Mouse (Mus musculus) layer of hippocampus, postnatal 14 days (tissue): ENCODE measurements around the gene Olfr894. TPM values are rescaled to one million over a fixed set of nuclear protein-coding genes. Genes with fewer than 3 reads are reported as not detected.
"Not testable (repeated sequence)": the region's sequence is repeated elsewhere in the genome, so short reads cannot be mapped to it uniquely, and the experiment has no call there.

Experiments used
- DNase-seq, 2 experiments: peaks; one replicate each; pipeline ENCODE4 v3.0.0; 2021 to 2022; ENCODE audit warnings: low spot score in 2 of 2, mixed read lengths in 1 of 2
- long read RNA-seq, 2 experiments: library from polyadenylated mRNA; stranded (forward); transcript quantifications; one replicate each; pipeline ENCODE4 v2.0.0; 2021
- total RNA-seq, 2 experiments: library from RNA; stranded (reverse); gene quantifications; 2 replicates each; pipeline ENCODE4 v1.2.3; 2021

Gene Olfr894
- not detected for total RNA-seq
- long read RNA-seq, experiment 1, result 0 reads
- long read RNA-seq, experiment 2, result 0 reads

DNA sequence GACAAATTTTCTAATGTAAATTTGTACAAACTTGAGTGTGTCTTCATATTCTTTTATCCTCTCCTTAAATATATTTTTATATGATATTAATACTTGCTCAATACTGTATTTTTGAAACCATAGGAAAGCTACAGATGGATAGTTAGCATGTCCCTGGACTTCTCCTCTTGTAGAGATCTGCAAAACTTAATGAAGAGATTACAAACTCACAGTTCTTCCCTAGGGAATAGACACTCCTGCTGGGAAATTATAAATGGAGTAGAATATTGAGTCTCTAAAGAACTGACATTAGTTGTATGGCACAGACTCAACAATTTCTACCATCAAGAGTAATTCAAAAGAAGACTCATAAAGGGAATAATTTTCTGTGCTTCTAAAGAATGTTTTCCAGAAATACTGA is at the start of gene Olfr894:
Gene Olfr894 (plus strand): TSS at position 301 of the 400 bp plus-strand sequence.
- no peak for DNase-seq

DNA sequence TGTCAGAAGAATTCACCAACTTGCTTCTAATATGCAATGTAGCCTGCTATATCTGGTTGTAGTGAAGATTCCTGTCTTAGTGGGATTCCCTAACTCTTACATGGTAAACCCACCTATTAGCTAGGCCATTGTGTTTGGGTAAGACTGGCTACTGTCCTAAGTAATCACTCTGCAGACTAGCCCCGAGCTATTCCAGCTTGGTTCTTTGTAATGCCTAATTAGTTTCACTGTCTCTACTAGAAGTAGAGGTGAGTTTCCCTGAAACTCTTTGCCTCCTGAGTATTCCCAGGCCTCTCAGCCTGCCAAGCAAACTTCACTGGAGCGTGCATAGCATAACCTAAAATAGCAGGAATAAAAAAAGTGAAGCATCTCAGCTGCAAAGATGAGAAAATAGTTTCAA is 49.5 kb upstream of the Olfr894 start:
- DNase-seq, result not testable (repeated sequence)

GRCm38 (mm10) chr9:38180721-38181120 is 37.1 kb upstream of the Olfr894 start, which contains the start of gene Olfr891:
TSS of gene Olfr891 (minus strand) at chr9:38180821.
- DNase-seq, result no peak

GRCm38 (mm10) chr9:38208065-38208464 is 9.8 kb upstream of the Olfr894 start, which contains the start of gene Olfr893:
TSS of gene Olfr893 (plus strand) at chr9:38208365.
- DNase-seq, result no peak

GRCm38 (mm10) chr9:38252474-38252873 is 34.6 kb downstream of the Olfr894 start, which contains the start of gene Olfr143:
TSS of gene Olfr143 (plus strand) at chr9:38252774.
- DNase-seq, result no peak

- no peak for DNase-seq
These were observed 49.7 kb downstream of the Olfr894 start, which contains the start of gene Olfr895 for GRCm38 (mm10) chr9:38267551-38267950. TSS of gene Olfr895 (plus strand) at chr9:38267851.

Other genes starting within 250 kb of the Olfr894 start
- gene Olfr881, start 226.2 kb upstream of the Olfr894 start, total RNA-seq, result not detected
- gene Olfr883, start 192.2 kb upstream of the Olfr894 start, total RNA-seq, result not detected
- not detected for gene Olfr884, start 171.5 kb upstream of the Olfr894 start, total RNA-seq
- gene Olfr885, start 156.7 kb upstream of the Olfr894 start, total RNA-seq, result not detected
- not detected for gene Olfr887, start 134.0 kb upstream of the Olfr894 start, total RNA-seq
- gene Olfr888, start 109.9 kb upstream of the Olfr894 start, total RNA-seq, result not detected
- not detected for gene Olfr889, start 102.9 kb upstream of the Olfr894 start, total RNA-seq
- gene Olfr890, start 75.5 kb upstream of the Olfr894 start, total RNA-seq, result not detected
- not detected for gene Olfr891, start 37.2 kb upstream of the Olfr894 start, total RNA-seq
- gene Olfr893, start 9.7 kb upstream of the Olfr894 start, total RNA-seq, result not detected
- gene Olfr143, start 34.7 kb downstream of the Olfr894 start, total RNA-seq, result not detected
- not detected for gene Olfr895, start 49.8 kb downstream of the Olfr894 start, total RNA-seq
- not detected for gene Olfr896-ps1, start 73.1 kb downstream of the Olfr894 start, total RNA-seq
- not detected for gene Olfr25, start 111.0 kb downstream of the Olfr894 start, total RNA-seq
- not detected for gene Olfr898, start 130.4 kb downstream of the Olfr894 start, total RNA-seq
- not detected for gene Olfr250, start 148.8 kb downstream of the Olfr894 start, total RNA-seq
- gene Olfr251, start 159.0 kb downstream of the Olfr894 start, total RNA-seq, result not detected
- not detected for gene Olfr147, start 183.6 kb downstream of the Olfr894 start, total RNA-seq
- not detected for gene Olfr901, start 211.4 kb downstream of the Olfr894 start, total RNA-seq
- gene Olfr902, start 229.6 kb downstream of the Olfr894 start, total RNA-seq, result not detected
- not detected for gene Olfr904, start 245.1 kb downstream of the Olfr894 start, total RNA-seq